Mouse (Mus musculus): ENCODE data around the gene Btbd2.
A peak's percentile ranks its signal among the peaks of the same experiment; 100 is the strongest.
"Not testable (repeated sequence)": the region's sequence is repeated elsewhere in the genome, so short reads cannot be mapped to it uniquely, and the experiment has no call there.

The Btbd2 gene

DNA sequence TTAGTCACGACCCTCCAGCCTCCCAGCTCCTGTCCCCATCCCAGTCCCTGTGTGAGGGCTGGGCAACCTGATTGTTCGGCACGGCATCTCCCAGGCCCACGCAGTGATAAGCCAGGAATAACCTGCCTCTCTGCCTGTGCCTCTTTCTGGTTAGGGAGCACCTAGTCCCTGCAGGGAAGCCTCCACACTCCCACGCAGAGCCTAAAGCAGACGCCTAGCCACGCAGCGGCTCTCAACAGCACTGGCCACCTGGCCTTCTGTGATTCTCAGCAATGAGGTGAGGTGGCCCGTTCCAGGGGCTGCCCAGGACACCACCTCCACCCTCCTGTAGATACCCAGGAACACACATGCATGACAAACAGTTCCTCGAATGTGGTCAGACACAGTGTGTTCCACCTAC, 6.5 kb downstream of the Btbd2 start:
- DNase-seq (ENCODE audit: low read depth, low spot score): no peak

DNA sequence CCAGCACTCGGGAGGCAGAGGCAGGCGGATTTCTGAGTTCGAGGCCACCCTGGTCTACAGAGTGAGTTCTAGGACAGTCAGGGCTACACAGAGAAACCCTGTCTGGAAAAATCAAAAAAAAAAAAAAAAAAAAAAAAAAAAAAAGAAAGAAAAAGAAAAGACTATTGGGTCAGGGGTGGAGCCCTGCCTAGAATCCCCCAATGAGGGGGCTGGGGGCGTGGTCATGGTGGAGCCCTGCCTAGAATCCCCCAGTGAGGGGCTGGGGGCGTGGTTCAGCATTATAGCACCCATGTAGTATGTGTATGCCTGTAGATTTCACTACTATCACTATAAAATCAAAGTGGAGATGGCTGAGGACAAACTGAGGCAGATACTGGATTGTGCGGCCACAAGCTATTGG, 7.0 kb downstream of the Btbd2 start:
- not testable (repeated sequence) for DNase-seq (ENCODE audit: low read depth, low spot score)

GRCm38 (mm10) chr10:80646936-80647335, 9.9 kb downstream of the Btbd2 start:
- DNase-seq (ENCODE audit: low read depth, low spot score): no peak

DNA sequence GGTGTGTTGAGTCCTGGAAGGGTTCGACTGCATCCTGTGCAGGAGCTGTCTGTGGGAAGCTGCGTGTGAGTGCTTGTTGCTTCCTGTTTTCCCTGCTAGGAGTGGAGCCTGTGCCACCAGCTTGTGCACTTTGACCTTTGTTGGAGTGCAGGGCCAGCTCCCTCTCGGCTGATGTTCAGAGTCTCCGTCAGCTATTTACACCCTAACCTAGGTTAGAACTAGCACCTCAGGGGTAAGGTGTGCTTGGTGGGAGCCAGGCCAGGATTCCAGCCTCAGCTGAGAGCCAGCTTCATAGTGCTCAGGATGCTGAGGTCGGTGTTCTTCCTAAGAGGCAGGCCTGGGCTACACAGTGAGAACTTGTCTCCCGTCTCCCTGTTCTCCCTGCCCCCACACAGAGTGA, 21.5 kb downstream of the Btbd2 start:
- no peak for DNase-seq (ENCODE audit: low read depth, low spot score)

GRCm38 (mm10) chr10:80628925-80629324, 27.9 kb downstream of the Btbd2 start:
- no peak for DNase-seq (ENCODE audit: low read depth, low spot score)

DNA sequence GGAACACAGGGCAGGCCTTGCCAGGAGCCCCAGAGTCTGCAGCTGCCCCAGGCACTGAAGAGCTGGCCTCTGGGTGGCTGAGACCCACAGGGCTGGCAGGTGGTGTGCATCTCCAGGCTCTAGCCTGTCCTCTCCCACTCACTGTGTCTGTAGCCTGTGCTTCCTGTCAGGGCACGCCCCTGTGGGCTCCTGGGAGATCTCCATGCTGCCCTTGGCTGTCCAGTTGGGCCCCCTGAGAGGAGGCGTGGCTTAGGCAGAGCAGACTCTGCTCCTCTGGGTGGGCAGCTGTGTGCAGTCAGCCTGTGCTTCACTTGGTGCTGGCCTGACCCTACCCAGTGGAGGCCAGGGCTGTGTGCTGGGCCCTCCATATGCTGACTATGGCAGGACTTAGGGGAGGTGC, 29.2 kb downstream of the Btbd2 start:
- no peak for DNase-seq (ENCODE audit: low read depth, low spot score)

- DNase-seq (ENCODE audit: low read depth, low spot score): no peak
Observed at GRCm38 (mm10) chr10:80625764-80626163, 31.1 kb downstream of the Btbd2 start.

DNA sequence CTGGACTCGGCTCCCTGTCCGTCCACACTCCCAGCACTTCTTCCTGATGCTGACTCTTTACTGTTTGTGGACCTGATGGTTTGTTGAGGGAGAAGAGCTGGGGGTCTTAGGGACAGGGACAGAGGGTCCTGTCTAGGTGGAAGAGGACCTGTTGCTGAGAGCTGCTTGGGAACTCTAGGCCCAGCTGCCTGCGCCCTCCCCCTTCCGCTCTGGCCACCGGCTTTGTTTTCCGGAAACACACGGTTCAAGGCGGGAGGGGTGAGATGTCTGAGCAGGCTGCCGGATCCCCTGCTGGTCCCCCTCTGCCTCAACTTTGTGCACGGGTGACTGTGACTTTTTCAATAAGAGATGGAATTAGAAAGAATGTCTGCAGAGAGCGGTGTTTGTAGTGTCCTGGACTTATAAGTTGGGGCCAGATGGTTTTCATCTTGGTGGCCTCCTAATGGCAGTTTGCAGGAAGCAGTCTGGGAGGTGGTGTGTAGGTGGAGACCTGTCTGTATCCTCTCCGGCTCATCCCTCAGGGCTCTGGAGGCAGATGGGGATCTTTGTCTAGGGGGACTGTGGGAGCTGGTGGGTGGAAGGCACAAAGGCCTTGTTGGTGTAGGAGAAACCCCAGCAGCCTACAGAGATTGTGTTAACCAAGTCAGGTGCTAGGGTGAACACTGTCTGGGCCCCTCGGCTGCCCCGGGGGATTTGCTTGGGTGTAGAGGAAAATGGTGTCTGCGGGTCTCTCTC, 33.2 kb downstream of the Btbd2 start:
- no peak for DNase-seq (ENCODE audit: low read depth, low spot score)

DNA sequence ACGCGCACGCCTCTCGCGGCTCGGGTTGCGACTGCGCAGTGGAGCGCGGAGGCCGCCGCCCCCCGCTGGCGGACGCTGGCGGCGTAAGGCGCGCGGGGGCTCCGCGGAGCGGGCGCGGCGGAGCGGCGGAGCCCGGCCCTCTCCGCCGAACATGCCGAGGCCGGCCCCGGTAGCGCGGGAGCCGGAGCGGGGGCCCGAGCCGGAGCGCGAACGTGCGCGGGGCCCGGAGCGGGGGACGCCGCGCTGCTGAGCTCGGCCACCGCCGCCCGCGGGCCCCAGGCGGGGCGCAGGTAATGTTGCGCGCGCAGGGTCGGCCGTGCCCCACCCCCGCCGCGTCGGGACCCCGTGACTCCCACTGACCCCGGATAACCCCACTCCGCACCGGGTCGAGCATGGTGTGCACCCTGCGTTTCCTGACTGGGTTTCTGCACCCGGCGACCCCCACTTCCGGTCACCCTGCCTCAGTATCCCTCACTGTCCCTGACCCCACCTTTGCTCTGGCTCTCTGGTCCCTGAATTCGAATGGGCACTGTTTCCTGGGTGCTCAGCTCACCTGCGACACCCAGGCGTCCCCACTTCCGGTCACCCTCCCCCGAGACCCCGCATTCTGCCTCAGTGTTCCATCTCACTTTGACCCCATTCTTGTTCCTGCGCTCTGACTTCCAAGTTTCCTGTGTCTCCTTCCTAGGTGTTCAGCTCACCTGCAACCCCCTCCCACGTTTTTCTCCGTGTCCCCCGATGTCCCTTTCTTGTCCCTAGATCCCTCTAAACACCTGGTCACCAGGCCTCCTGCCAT, 34.0 kb downstream of the Btbd2 start, which contains the start of gene Csnk1g2:
Gene Csnk1g2, plus strand, starts transcription at position 178 of the 796 bp plus-strand sequence.
- no peak for DNase-seq (ENCODE audit: low read depth, low spot score)

- peak; percentile 100 for DNase-seq (ENCODE audit: low read depth, low spot score)
Observed at GRCm38 (mm10) chr10:80621940-80622660, 34.8 kb downstream of the Btbd2 start.

DNA sequence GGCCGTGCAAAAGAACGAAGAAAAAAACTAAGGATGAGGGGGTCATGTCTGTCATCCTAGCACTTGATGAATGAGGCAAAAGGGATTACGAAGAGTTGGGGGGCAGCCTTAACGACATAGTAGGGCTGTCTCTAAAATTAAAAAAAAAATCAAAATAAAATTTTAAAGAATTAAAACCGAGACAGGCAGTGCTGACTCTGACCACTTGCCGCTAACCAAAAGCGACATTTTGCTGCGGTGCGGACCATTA, 35.3 kb downstream of the Btbd2 start:
- no peak for DNase-seq (ENCODE audit: low read depth, low spot score)

DNA sequence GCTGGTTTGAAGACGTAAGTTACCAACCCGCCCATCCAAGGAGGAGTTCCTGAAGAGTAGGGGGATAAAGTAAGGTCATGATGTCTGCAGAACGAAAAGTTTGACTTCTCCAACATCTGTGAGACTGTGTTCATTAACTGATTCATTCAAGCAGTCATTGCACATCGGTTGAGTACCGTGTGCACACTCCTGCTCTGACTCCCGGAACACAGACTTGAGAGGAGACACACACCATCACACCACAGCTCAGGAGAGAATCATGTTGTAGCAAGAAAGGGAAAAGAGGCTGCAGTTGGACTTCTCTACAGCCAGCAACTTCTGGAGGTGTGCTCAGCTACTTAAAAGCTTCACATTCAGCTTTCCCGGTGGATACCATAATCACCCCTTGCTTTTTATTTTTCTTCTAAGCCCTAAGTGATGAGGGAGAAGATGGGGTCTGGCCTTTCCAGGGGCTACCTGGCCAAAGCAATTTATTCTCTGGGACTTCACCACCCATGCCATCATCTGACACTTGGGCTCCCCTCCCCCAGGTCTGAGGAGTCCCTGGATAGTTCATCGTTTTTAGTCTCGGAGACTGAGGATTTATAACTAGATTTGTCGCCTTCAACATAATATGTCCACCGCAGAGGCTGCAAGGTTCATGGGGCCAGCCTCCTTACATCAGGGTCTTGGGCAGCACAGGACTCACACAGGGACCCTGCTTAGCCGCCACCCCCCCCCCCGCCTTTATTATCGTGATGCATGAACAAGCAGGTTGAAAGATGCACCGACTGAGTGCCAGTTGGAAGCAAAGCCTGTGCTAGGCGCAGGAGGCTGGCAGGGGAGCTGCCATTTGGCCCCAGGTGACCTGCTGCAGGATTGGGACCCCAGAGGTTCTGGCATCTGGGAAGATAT, 35.8 kb downstream of the Btbd2 start:
- DNase-seq (ENCODE audit: low read depth, low spot score): no peak

DNA sequence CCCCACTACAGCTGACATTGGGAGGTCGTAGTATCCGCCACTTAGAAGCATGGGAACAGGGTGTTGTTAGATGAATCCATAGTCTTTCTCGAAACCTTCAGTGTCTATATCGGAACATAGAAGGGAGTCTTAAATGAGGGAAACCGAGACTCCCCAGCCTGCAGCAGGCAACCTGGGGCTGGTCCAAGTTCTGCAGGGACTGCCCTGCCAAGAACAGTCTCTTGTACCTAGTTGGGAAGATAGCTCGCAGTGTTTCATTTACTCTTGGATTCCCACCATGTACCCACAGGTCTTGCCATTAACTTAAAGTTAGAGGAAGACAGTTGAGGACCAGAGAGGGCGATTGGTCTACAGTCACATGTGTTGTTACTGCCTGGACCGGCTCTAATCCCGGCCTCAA, 36.5 kb downstream of the Btbd2 start:
- no peak for DNase-seq (ENCODE audit: low read depth, low spot score)

DNA sequence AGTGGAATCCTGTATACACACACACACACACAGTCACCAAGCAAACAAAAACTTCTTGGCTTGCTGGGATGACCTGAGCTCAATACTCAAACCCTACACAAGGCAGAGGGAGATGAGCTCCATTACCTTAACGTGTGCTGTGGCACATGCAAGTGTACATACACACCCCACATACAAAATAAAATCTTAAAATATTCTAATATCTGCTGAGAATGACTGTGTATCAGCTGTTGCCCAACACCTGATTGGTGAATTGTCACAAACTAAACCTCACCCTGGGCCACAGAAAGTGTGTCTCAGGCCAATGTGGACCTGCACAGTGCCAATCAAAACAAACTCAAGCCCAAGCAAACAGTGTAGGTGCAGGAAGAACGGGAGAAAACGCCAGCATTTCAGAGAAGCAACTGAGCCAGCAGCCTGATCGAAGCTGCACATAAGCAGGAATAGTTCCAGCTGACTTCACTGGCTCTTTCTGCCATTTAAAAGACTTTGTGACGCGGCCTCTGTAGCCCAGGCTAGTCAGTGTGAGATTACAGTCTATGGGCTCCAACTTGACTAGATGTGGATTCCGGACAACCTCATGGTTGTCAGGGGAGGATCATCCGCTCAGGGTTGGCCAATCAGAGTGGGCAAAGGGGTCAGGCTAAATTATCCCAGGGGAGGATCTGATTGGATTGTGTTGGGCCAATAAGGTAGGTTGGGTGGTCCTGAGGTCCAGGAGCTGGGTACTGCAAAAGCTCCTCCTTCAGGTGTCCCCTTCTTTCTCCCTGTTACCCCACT, 37.2 kb downstream of the Btbd2 start:
- DNase-seq (ENCODE audit: low read depth, low spot score): no peak

GRCm38 (mm10) chr10:80618181-80618580, 38.7 kb downstream of the Btbd2 start:
- no peak for DNase-seq (ENCODE audit: low read depth, low spot score)

- no peak for DNase-seq (ENCODE audit: low read depth, low spot score)
Observed at GRCm38 (mm10) chr10:80614351-80614750, 42.5 kb downstream of the Btbd2 start.

DNA sequence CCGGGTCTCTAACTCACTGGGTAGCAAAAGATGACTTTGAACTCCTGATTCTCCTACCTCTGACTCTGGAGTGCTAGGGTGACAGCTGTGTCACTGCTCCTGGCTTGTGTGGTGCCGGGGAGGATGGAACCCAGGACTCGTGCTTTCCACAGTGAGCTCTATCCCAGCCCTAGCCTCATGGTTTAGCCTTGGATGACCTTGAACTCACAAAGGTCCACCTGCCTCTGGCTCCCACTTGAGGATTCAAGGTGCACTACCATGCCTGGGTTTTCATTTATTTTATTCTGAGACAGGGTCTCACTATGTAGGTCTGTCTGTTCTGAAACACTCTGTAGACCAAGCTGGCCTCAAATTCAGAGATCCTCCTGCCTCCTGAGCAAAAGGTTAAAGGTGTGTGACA, 43.0 kb downstream of the Btbd2 start:
- DNase-seq (ENCODE audit: low read depth, low spot score): no peak

DNA sequence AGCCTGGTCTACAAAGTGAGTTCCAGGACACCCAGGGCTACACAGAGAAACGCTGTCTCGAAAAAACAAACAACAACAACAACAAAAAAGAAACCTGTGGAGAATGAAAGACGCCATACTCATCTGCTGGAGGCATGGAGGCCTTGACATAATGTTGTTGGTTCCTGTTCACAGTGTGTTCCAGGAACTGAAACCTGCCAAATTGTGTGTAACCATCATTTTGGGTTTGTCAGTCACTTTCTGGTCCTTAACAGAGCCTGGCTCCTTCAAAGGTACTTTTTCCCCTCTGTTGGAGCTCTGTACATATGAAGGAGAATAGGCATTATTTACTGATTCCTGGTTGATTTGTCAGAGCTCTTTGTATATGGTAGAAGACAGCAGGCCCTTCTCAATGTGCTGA, 45.0 kb downstream of the Btbd2 start:
- no peak for DNase-seq (ENCODE audit: low read depth, low spot score)

DNA sequence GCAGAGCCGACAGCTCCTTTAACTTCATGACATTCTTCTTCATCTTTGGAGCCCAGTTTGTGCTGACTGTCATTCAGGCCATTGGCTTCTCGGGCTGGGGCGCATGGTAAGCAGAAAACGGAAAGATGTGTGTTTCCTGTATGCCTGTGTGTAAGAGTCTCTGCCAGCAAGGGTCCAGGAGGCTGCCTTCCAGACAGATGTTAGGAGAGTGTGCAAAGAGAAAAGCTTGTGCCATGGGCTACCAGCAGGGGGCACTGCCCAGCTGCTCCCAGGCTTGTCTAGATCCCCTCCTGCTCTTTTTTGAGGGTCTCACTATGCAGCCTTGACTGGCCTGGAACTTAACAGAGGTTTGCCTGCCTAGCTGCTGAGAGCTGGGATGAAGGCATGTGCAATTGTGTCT, 45.8 kb downstream of the Btbd2 start:
- no peak for DNase-seq (ENCODE audit: low read depth, low spot score)

GRCm38 (mm10) chr10:80610116-80610785, 46.6 kb downstream of the Btbd2 start:
- DNase-seq (ENCODE audit: low read depth, low spot score): no peak

Data from c-Kit-negative CD71-positive TER-119-positive erythroid progenitor cells, embryonic 14.5 days (primary cell).